Mouse (Mus musculus): ENCODE measurements around the gene Fxr2. TPM values are rescaled to one million over a fixed set of nuclear protein-coding genes. Genes with fewer than 3 reads are reported as not detected.
"Not testable (repeated sequence)": the region's sequence is repeated elsewhere in the genome, so short reads cannot be mapped to it uniquely, and the experiment has no call there.

Fxr2 gene
- total and polyA plus RNA-seq, 2 experiments from 2014 or later = 27.2 to 84.1 TPM

DNA sequence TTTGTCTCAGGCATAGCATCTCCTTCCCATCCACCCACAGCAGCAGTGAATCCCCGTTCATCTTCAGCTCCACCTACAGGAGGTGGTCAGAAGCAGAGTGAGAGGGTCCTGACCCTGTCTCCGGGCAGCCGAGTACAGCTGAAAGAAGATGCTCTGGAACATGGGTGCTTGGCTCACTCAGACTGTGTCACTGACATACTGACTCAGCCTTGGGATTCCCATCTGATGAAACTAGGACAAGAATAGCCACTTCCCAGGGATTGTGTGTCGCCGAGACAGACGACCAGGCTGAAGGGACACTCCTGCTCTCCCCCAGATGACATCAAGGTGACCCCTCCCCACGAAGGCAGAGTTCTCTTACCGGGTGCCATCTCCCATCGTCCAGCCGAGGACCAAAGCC lies 16.0 kb upstream of the Fxr2 start:
- DNase-seq (ENCODE audit: low spot score) (no peak), ATAC-seq (ENCODE audit: low FRiP score) (no peak)
- no peaks in the 10 kb centered on the region for H3K4me1 ChIP-seq (ENCODE audit: insufficient read depth, low read length)
- no peaks in the 10 kb centered on the region for H3K27me3 ChIP-seq (ENCODE audit: insufficient read depth, low read length)
- no peak overlapping the region for H3K9ac ChIP-seq (replicated peaks; ENCODE audit: low read length, poor library complexity, severe bottlenecking)
- H3K36me3 ChIP-seq (ENCODE audit: insufficient read depth, low read length) = no peaks in the 10 kb centered on the region
- no peak overlapping the region for H3K4me3 ChIP-seq (ENCODE audit: low read depth, low read length)
- no peaks in the 10 kb centered on the region for H3K9me3 ChIP-seq (ENCODE audit: low read length)
- no peak overlapping the region for H3K27ac ChIP-seq (ENCODE audit: low read depth, low read length)
- H3K4me2 ChIP-seq (ENCODE audit: low read depth, low read length, poor library complexity, severe bottlenecking) = no peak overlapping the region
- WGBS = 50% methylated on average over 10 of the region's 10 CpGs
- 0 out of 2 replicates have a peak, but pooled peaks have one; percentile 6 for TF ChIP-seq CTCF (IDR thresholded peaks at IDR 0.05)

DNA sequence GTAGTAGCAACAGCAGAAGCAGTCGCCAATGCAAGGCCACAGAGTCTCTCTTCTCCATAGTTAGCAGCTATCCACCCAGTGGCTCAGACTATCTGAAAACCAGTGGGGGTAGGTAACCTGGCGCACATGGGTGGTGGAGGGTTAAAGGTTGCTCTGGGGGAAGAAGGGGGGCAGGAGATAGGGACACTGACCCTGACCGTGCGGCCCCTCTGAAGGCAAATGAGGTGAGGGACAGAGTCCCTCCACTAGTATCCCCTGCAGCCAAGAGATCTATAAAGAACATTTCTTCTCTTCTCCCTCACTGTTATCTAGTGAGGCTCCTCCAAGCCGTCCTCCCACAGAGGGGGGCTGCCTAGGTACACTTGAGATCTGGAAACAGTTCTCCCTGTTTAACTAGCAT lies 15.0 kb upstream of the Fxr2 start, which contains the start of gene Shbg:
Gene Shbg (minus strand): TSS at position 101 of the 400 bp plus-strand sequence.
- Histone ChIP-seq H3K4me3 (ENCODE audit: low read depth, low read length) (no peak within 1 kb of the TSS), H3K9me3 (ENCODE audit: low read length) (no peaks in the 10 kb centered on the region), H3K36me3 (ENCODE audit: insufficient read depth, low read length) (no peaks in the 10 kb centered on the region), H3K4me1 (ENCODE audit: insufficient read depth, low read length) (0 out of 2 replicates have a peak, but pooled peaks cover 2% of the 10 kb centered on the region), H3K9ac (replicated peaks; ENCODE audit: low read length, poor library complexity, severe bottlenecking) (no peak within 1 kb of the TSS), H3K4me2 (ENCODE audit: low read depth, low read length, poor library complexity, severe bottlenecking) (no peak within 1 kb of the TSS), H3K27ac (ENCODE audit: low read depth, low read length) (no peak within 1 kb of the TSS), H3K27me3 (ENCODE audit: insufficient read depth, low read length) (no peaks in the 10 kb centered on the region)
- no peak for ATAC-seq (ENCODE audit: low FRiP score)
- no peak for DNase-seq (ENCODE audit: low spot score)
- TF ChIP-seq CTCF (IDR thresholded peaks at IDR 0.05) = no peak
- WGBS = 80% methylated on average over 5 of the region's 5 CpGs

DNA sequence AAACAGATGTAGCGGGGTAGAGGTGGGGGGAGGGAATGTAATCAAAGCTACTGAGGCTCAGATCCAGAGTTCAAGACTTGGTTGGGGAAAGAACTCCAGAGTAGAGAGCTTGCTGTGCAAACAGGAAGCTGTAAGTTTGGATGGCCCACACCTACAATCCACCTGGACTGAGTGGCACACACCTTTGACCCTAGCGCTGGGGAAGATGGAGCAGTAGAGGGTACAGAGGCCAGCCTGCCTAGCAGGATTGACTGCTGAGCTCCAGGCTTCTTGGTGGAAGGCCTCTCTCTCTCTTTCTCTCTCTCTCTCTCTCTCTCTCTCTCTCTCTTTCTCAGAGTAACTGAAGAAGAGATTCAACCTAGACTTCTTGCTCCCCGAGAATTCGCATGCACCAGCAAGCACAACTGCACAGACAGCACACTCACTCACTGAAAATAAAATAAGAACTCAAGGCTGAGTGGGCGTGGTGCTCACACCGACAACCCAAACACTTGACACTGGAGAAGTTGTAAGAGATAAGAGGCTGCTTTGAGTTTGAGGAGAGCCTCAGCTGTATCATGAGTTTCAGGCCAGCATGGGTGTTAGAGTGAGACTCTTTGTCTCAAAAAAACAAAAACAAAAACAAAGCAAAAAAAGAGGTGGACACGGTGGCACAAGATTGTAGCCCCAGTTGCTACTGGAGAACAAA lies 12.3 kb upstream of the Fxr2 start:
- Histone ChIP-seq H3K27ac (ENCODE audit: low read depth, low read length) (no peak overlapping the region), H3K9ac (replicated peaks; ENCODE audit: low read length, poor library complexity, severe bottlenecking) (no peak overlapping the region), H3K27me3 (ENCODE audit: insufficient read depth, low read length) (no peaks in the 10 kb centered on the region), H3K4me2 (ENCODE audit: low read depth, low read length, poor library complexity, severe bottlenecking) (no peak overlapping the region), H3K4me3 (ENCODE audit: low read depth, low read length) (no peak overlapping the region), H3K9me3 (ENCODE audit: low read length) (no peaks in the 10 kb centered on the region), H3K36me3 (ENCODE audit: insufficient read depth, low read length) (no peaks in the 10 kb centered on the region), H3K4me1 (ENCODE audit: insufficient read depth, low read length) (0 out of 2 replicates have a peak, but pooled peaks cover 4% of the 10 kb centered on the region)
- no peak for TF ChIP-seq CTCF (IDR thresholded peaks at IDR 0.05)
- DNase-seq (ENCODE audit: low spot score) (no peak), ATAC-seq (ENCODE audit: low FRiP score) (no peak)
- 89% methylated on average over 7 of the region's 7 CpGs for WGBS

DNA sequence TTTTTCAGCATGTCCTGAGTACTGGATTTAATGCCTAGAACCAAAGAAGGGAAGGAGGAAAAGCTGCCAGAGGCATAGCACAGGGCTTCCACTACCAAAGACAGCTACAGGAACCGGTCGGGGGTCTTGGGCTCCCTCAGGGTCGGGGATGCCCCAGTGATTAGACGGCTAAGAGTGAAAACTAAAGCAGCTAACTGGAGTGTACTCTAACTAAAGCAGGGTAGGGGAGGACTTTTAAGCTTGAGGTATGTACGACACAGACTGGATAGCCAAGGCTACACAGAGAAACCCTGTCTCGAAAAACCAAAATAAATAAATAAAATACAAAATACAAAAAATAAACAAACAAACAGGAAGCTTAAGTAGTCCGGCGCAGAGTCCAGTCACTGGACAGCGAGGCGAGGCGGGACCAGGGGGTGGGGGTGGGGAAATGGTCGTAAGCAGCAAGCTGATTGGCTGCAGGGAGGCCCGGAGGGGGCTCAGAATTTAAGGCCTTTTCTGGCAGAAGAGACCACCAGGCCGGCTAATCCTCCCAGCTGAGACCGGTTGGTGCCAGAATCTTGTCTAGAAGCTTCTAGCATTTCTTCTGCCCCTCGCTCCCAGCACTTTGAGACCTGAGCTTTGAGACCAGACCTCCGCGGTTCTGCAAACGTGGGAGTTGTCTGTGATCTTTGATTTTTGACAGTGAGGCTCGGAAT lies 11.1 kb upstream of the Fxr2 start, which contains the start of gene Sat2:
Gene Sat2 (plus strand): TSS at position 454 of the 698 bp plus-strand sequence.
- ATAC-seq (ENCODE audit: low FRiP score) (peak; percentile 84), DNase-seq (ENCODE audit: low spot score) (peak; percentile 93)
- H3K27me3 ChIP-seq (ENCODE audit: insufficient read depth, low read length) = no peaks in the 10 kb centered on the region
- peak within 1 kb of the TSS; percentile 51 for H3K4me3 ChIP-seq (ENCODE audit: low read depth, low read length)
- H3K4me2 ChIP-seq (ENCODE audit: low read depth, low read length, poor library complexity, severe bottlenecking) = peak within 1 kb of the TSS; percentile 76
- H3K4me1 ChIP-seq (ENCODE audit: insufficient read depth, low read length) = 0 out of 2 replicates have a peak, but pooled peaks cover 4% of the 10 kb centered on the region
- H3K36me3 ChIP-seq (ENCODE audit: insufficient read depth, low read length) = no peaks in the 10 kb centered on the region
- no peaks in the 10 kb centered on the region for H3K9me3 ChIP-seq (ENCODE audit: low read length)
- WGBS = under 1% methylated on average over 20 of the region's 20 CpGs
- peak within 1 kb of the TSS; percentile 89 for H3K9ac ChIP-seq (replicated peaks; ENCODE audit: low read length, poor library complexity, severe bottlenecking)
- peak within 1 kb of the TSS; percentile 85 for H3K27ac ChIP-seq (ENCODE audit: low read depth, low read length)
- no peak for TF ChIP-seq CTCF (IDR thresholded peaks at IDR 0.05)

DNA sequence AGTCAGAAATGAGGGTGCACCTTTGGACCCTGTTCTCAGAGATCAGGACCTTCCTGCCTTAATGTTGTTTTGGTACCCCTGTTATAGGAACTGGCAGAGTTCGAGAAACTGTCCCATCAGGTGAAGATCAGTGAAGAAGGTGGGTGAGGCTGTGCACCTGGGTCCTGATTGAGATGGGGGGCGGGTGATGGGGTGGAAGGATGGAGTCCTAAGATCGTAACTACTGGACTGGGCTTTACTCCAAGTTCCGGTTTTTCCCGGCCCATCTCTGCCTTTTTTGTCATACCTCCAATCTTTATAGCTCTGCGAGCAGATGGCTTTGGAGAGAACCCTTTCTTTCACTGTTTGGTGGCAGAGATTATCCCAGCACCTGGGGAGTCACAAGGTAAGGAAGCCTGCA lies 10.4 kb upstream of the Fxr2 start:
- Histone ChIP-seq H3K4me2 (ENCODE audit: low read depth, low read length, poor library complexity, severe bottlenecking) (peak overlapping the region; percentile 76), H3K4me3 (ENCODE audit: low read depth, low read length) (peak overlapping the region; percentile 51), H3K9me3 (ENCODE audit: low read length) (no peaks in the 10 kb centered on the region), H3K27me3 (ENCODE audit: insufficient read depth, low read length) (no peaks in the 10 kb centered on the region), H3K36me3 (ENCODE audit: insufficient read depth, low read length) (no peaks in the 10 kb centered on the region), H3K27ac (ENCODE audit: low read depth, low read length) (peak overlapping the region; percentile 85), H3K9ac (replicated peaks; ENCODE audit: low read length, poor library complexity, severe bottlenecking) (peak overlapping the region; percentile 89), H3K4me1 (ENCODE audit: insufficient read depth, low read length) (0 out of 2 replicates have a peak, but pooled peaks cover 4% of the 10 kb centered on the region)
- ATAC-seq (ENCODE audit: low FRiP score) = no peak
- WGBS = 34% methylated on average over 6 of the region's 6 CpGs
- peak; percentile 18 for DNase-seq (ENCODE audit: low spot score)
- TF ChIP-seq CTCF (IDR thresholded peaks at IDR 0.05) = no peak

DNA sequence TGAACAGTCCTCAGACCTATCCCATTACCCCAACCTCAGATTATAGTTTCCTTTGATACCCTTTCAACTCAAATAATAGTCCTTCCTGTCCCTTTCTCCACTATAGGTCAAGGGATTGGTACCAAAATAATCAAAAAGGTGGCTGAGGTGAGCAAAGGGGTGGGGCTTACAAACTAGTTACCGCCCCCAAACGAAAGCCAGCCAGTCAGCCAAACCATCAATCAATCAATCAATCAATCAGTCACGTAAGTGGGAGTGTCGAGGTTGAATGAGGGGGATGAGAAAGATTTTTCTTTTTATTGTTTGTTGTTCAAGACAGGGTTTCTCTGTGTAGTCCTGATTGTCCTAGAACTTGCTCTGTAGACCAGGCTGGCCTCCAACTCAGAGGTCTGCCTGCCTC lies 9.8 kb upstream of the Fxr2 start:
- 68% methylated on average over 4 of the region's 4 CpGs for WGBS
- no peaks in the 10 kb centered on the region for H3K9me3 ChIP-seq (ENCODE audit: low read length)
- H3K9ac ChIP-seq (replicated peaks; ENCODE audit: low read length, poor library complexity, severe bottlenecking) = peak overlapping the region; percentile 89
- H3K27me3 ChIP-seq (ENCODE audit: insufficient read depth, low read length) = no peaks in the 10 kb centered on the region
- no peaks in the 10 kb centered on the region for H3K36me3 ChIP-seq (ENCODE audit: insufficient read depth, low read length)
- H3K4me1 ChIP-seq (ENCODE audit: insufficient read depth, low read length) = 0 out of 2 replicates have a peak, but pooled peaks cover 4% of the 10 kb centered on the region
- TF ChIP-seq CTCF (IDR thresholded peaks at IDR 0.05) = no peak
- H3K4me3 ChIP-seq (ENCODE audit: low read depth, low read length) = peak overlapping the region; percentile 51
- H3K4me2 ChIP-seq (ENCODE audit: low read depth, low read length, poor library complexity, severe bottlenecking) = peak overlapping the region; percentile 76
- no peak for DNase-seq (ENCODE audit: low spot score)
- peak overlapping the region; percentile 85 for H3K27ac ChIP-seq (ENCODE audit: low read depth, low read length)
- no peak for ATAC-seq (ENCODE audit: low FRiP score)

DNA sequence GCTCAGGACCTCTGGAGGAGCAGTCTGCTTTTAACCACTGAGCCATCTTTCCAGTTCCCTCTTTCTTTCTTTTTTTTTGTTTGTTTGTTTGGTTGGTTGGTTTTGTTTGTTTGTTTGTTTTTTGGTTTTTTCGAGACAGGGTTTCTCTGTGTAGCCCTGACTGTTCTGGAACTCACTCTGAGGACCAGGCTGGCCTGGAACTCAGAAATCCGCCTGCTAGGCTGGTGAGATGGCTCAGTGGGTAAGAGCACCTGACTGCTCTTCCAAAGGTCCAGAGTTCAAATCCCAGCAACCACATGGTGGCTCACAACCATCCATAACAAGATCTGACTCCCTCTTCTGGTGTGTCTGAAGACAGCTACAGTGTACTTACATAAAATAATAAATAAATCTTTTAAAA lies 8.5 kb upstream of the Fxr2 start:
- not testable (repeated sequence) for ATAC-seq (ENCODE audit: low FRiP score); H3K9me3 ChIP-seq (ENCODE audit: low read length); DNase-seq (ENCODE audit: low spot score); H3K4me1 ChIP-seq (ENCODE audit: insufficient read depth, low read length); H3K9ac ChIP-seq (replicated peaks; ENCODE audit: low read length, poor library complexity, severe bottlenecking); H3K4me3 ChIP-seq (ENCODE audit: low read depth, low read length); H3K36me3 ChIP-seq (ENCODE audit: insufficient read depth, low read length); H3K27me3 ChIP-seq (ENCODE audit: insufficient read depth, low read length); H3K27ac ChIP-seq (ENCODE audit: low read depth, low read length); H3K4me2 ChIP-seq (ENCODE audit: low read depth, low read length, poor library complexity, severe bottlenecking)
- WGBS = 85% methylated on average over 2 of the region's 2 CpGs

Data from midbrain, postnatal 0 days (tissue).